Mouse (Mus musculus) MEL (cell line): Measurements from ENCODE around the gene Fstl3. TPM values are rescaled to one million over a fixed set of nuclear protein-coding genes. Genes with fewer than 3 reads are reported as not detected.

Source experiments
- DNase-seq: peaks from one replicate; pipeline ENCODE4 v3.0.0; 2011; ENCODE audit warnings: low read depth, low spot score
- H3K27ac ChIP-seq: 2 replicates; pipeline ENCODE4 v1.5.1; 2012; ENCODE audit warnings: low read depth, mild to moderate bottlenecking, control low read depth, low read length, moderate library complexity; ENCODE audit not compliant: control insufficient read depth
- H3K27me3 ChIP-seq, 2 experiments: fragments of 150-350 bp in 1 of 2; sonication (generic) in 1 of 2; 2 replicates each; pipeline ENCODE4 v1.6.1; 2012; ENCODE audit warnings: low read length in 2 of 2, mild to moderate bottlenecking in 2 of 2, improper control_type of control experiment in 1 of 2, moderate library complexity in 1 of 2; ENCODE audit not compliant: insufficient read depth in 2 of 2, control insufficient read depth in 1 of 2
- H3K36me3 ChIP-seq, 2 experiments: 2 replicates each; pipeline ENCODE4 v1.6.1; 2012 to 2014; ENCODE audit warnings: low read length in 2 of 2, improper control_type of control experiment in 1 of 2, inconsistent platforms in 1 of 2, mild to moderate bottlenecking in 1 of 2; ENCODE audit not compliant: insufficient read depth in 2 of 2, control insufficient read depth in 1 of 2
- H3K4me1 ChIP-seq, 2 experiments: fragments of 150-350 bp in 1 of 2; sonication (generic) in 1 of 2; 2 replicates each; pipeline ENCODE4 v1.6.1; 2012; ENCODE audit warnings: low read length in 2 of 2, improper control_type of control experiment in 1 of 2, mild to moderate bottlenecking in 1 of 2; ENCODE audit not compliant: insufficient read depth in 2 of 2, control insufficient read depth in 1 of 2
- H3K4me3 ChIP-seq, 2 experiments: fragments of 150-350 bp in 1 of 2; sonication (generic) in 1 of 2; 2 replicates each; pipeline ENCODE4 v1.5.1; 2012; ENCODE audit warnings: low read depth in 2 of 2, low read length in 2 of 2, mild to moderate bottlenecking in 2 of 2, moderate library complexity in 2 of 2, control low read depth in 1 of 2, improper control_type of control experiment in 1 of 2; ENCODE audit not compliant: control insufficient read depth in 1 of 2, insufficient read depth in 1 of 2
- H3K79me2 ChIP-seq: 2 replicates; pipeline ENCODE4 v1.6.1; 2012; ENCODE audit warnings: mild to moderate bottlenecking, low read length, moderate library complexity; ENCODE audit not compliant: control insufficient read depth, poor library complexity, insufficient read depth
- H3K9ac ChIP-seq: 2 replicates; pipeline ENCODE4 v1.6.1; 2012; ENCODE audit warnings: low read depth, mild to moderate bottlenecking, control low read depth, low read length, moderate library complexity; ENCODE audit not compliant: control insufficient read depth, poor library complexity, severe bottlenecking
- H3K9me3 ChIP-seq: fragments of 150-350 bp; sonication (generic); replicated peaks from 2 replicates; pipeline ENCODE4 v1.6.1; 2012; ENCODE audit warnings: mild to moderate bottlenecking, low read length, improper control_type of control experiment, moderate library complexity; ENCODE audit not compliant: insufficient read depth
- CHD2 ChIP-seq: IDR thresholded peaks from 2 replicates; pipeline ENCODE4 v1.6.1; 2011; ENCODE audit warnings: low read length, improper control_type of control experiment
- CTCF ChIP-seq, 3 experiments: IDR thresholded peaks in 2 of 3; conservative IDR thresholded peaks in 1 of 3; 2 replicates each; pipeline ENCODE4 v1.5.1; 2011 to 2012; ENCODE audit warnings: low read length in 3 of 3, low read depth in 2 of 3, mild to moderate bottlenecking in 2 of 3, improper control_type of control experiment in 1 of 3, inconsistent platforms in 1 of 3, mixed read lengths in 1 of 3, moderate library complexity in 1 of 3; ENCODE audit not compliant: control insufficient read depth in 1 of 3, insufficient read depth in 1 of 3, poor library complexity in 1 of 3, severe bottlenecking in 1 of 3
- E2F4 ChIP-seq: IDR thresholded peaks from 2 replicates; pipeline ENCODE4 v1.6.1; 2011; ENCODE audit warnings: low read depth, low read length, improper control_type of control experiment, borderline replicate concordance
- ELF1 ChIP-seq: IDR thresholded peaks from 2 replicates; pipeline ENCODE4 v1.6.1; 2014; ENCODE audit warnings: low read depth, mild to moderate bottlenecking, inconsistent platforms, low read length, improper control_type of control experiment, moderate library complexity
- ETS1 ChIP-seq: IDR thresholded peaks from 2 replicates; pipeline ENCODE4 v1.6.1; 2012; ENCODE audit warnings: low read depth, mild to moderate bottlenecking, inconsistent platforms, low read length, improper control_type of control experiment, moderate library complexity
- JUND ChIP-seq: IDR thresholded peaks from 2 replicates; pipeline ENCODE4 v1.6.1; 2011; ENCODE audit warnings: low read depth, mild to moderate bottlenecking, improper control_type of control experiment, low read length
- KAT2A ChIP-seq: conservative IDR thresholded peaks from 2 replicates; pipeline ENCODE4 v1.6.1; 2012; ENCODE audit warnings: low read depth, low read length, improper control_type of control experiment, inconsistent platforms
- MAFK ChIP-seq: IDR thresholded peaks from 2 replicates; pipeline ENCODE4 v1.6.1; 2011; ENCODE audit warnings: low read depth, mild to moderate bottlenecking, low read length, improper control_type of control experiment, borderline replicate concordance
- MAZ ChIP-seq: IDR thresholded peaks from 2 replicates; pipeline ENCODE4 v1.6.1; 2012; ENCODE audit warnings: low read depth, mild to moderate bottlenecking, inconsistent platforms, low read length, improper control_type of control experiment
- MEF2A ChIP-seq: IDR thresholded peaks from 2 replicates; pipeline ENCODE4 v1.6.1; 2014; ENCODE audit warnings: low read depth, mild to moderate bottlenecking, inconsistent platforms, low read length, improper control_type of control experiment; ENCODE audit not compliant: poor library complexity, insufficient replicate concordance, severe bottlenecking; ENCODE audit errors: extremely low read depth
- MYB ChIP-seq: IDR thresholded peaks from 2 replicates; pipeline ENCODE4 v1.6.1; 2011; ENCODE audit warnings: mild to moderate bottlenecking, low read depth, low read length, improper control_type of control experiment
- MYC ChIP-seq: IDR thresholded peaks from 2 replicates; pipeline ENCODE4 v1.6.1; 2011; ENCODE audit warnings: low read depth, mild to moderate bottlenecking, low read length, improper control_type of control experiment, moderate library complexity
- NELFE ChIP-seq: IDR thresholded peaks from 2 replicates; pipeline ENCODE4 v1.6.1; 2011; ENCODE audit warnings: low read depth, low read length, improper control_type of control experiment
- NRF1 ChIP-seq: IDR thresholded peaks from 2 replicates; pipeline ENCODE4 v1.6.1; 2014; ENCODE audit warnings: low read depth, mild to moderate bottlenecking, inconsistent platforms, low read length, improper control_type of control experiment, moderate library complexity; ENCODE audit not compliant: poor library complexity, insufficient read depth, severe bottlenecking
- POLR2A ChIP-seq, 2 experiments: IDR thresholded peaks; 2 replicates each; pipeline ENCODE4 v1.6.1; 2011 to 2012; ENCODE audit warnings: low read length in 2 of 2, mild to moderate bottlenecking in 2 of 2, control low read depth in 1 of 2, improper control_type of control experiment in 1 of 2, low read depth in 1 of 2, moderate library complexity in 1 of 2; ENCODE audit not compliant: control insufficient read depth in 1 of 2, insufficient read depth in 1 of 2, poor library complexity in 1 of 2
- RCOR1 ChIP-seq: IDR thresholded peaks from 2 replicates; pipeline ENCODE4 v1.6.1; 2012; ENCODE audit warnings: low read depth, mild to moderate bottlenecking, inconsistent platforms, low read length, improper control_type of control experiment
- SMC3 ChIP-seq: IDR thresholded peaks from 2 replicates; pipeline ENCODE4 v1.6.1; 2011; ENCODE audit warnings: low read depth, low read length, improper control_type of control experiment
- TCF12 ChIP-seq: IDR thresholded peaks from 2 replicates; pipeline ENCODE4 v1.6.1; 2014; ENCODE audit warnings: low read depth, mild to moderate bottlenecking, inconsistent platforms, low read length, improper control_type of control experiment, moderate library complexity
- UBTF ChIP-seq: IDR thresholded peaks from 2 replicates; pipeline ENCODE4 v1.6.1; 2012; ENCODE audit warnings: low read depth, mild to moderate bottlenecking, inconsistent platforms, low read length, improper control_type of control experiment, moderate library complexity, borderline replicate concordance; ENCODE audit not compliant: insufficient read depth
- USF1 ChIP-seq: IDR thresholded peaks from 2 replicates; pipeline ENCODE4 v1.6.1; 2014; ENCODE audit warnings: low read depth, mild to moderate bottlenecking, inconsistent platforms, low read length, improper control_type of control experiment, moderate library complexity
- ZC3H11A ChIP-seq: IDR thresholded peaks from 2 replicates; pipeline ENCODE4 v1.6.1; 2012; ENCODE audit warnings: low read depth, mild to moderate bottlenecking, inconsistent platforms, low read length, improper control_type of control experiment
- ZMIZ1 ChIP-seq: IDR thresholded peaks from 2 replicates; pipeline ENCODE4 v1.6.1; 2012; ENCODE audit warnings: low read depth, mild to moderate bottlenecking, inconsistent platforms, low read length, improper control_type of control experiment, moderate library complexity
- polyA plus RNA-seq, 2 experiments: library from polyadenylated mRNA; stranded (reverse) in 1 of 2; unstranded in 1 of 2; fragments of >175 nt in 1 of 2; fragments of >200 nt in 1 of 2; gene quantifications; 2 replicates each; pipeline versions ENCODE4 v1.2.1 to v1.2.4; 2012; ENCODE audit warnings: low replicate concordance in 2 of 2, low read depth in 1 of 2; ENCODE audit not compliant: insufficient read length in 2 of 2, insufficient read depth in 1 of 2, missing spikeins in 1 of 2
- total RNA-seq: library from RNA; depleted of rRNA; stranded (reverse); fragments of 300-350 nt; gene quantifications from 2 replicates; pipeline ENCODE4 v1.2.3, GENCODE M21; 2012

The Fstl3 gene
- total and polyA plus RNA-seq, 3 experiments: 4.3 to 7.1 TPM; not detected in 1

DNA sequence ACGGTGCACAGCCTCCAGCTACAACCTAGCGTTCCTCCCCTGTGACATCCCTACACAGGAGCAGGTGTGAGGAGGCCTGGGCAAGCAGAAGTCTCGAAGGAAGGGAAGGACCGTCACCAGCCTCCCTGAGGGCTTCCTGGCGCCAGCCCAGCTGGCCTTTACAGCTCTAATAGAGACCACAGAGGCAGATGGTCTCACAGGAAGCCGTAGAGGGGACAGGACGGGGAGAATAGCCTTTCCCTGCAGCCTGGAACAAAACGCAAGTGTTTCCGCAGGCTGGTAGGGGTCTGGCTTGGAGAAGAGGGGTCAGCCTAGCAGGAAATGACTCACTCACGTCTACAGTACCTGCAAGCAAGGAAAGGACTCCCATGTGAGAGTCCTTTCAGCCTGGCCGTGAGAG is 30.8 kb downstream of the Fstl3 start:
- no peak overlapping the region for H3K9ac ChIP-seq
- no peak overlapping the region for H3K4me3 ChIP-seq
- no peaks in the 10 kb centered on the region for H3K9me3 ChIP-seq
- H3K79me2 ChIP-seq: no peaks in the 10 kb centered on the region
- H3K36me3 ChIP-seq: peaks cover 0 to 5% of the 10 kb centered on the region in 2 experiments; a peak in 2 of 4 replicates
- H3K4me1 ChIP-seq: peaks cover 3% of the 10 kb centered on the region in 2 experiments; a peak in 2 of 4 replicates
- DNase-seq: no peak
- TF ChIP-seq USF1 (no peak), SMC3 (no peak), TCF12 (no peak), MEF2A (no peak), ZMIZ1 (no peak)
- TF ChIP-seq, all 39 proteins: peak for 0
- Histone ChIP-seq H3K27me3 (no peaks in the 10 kb centered on the region), H3K27ac (no peak overlapping the region)

DNA sequence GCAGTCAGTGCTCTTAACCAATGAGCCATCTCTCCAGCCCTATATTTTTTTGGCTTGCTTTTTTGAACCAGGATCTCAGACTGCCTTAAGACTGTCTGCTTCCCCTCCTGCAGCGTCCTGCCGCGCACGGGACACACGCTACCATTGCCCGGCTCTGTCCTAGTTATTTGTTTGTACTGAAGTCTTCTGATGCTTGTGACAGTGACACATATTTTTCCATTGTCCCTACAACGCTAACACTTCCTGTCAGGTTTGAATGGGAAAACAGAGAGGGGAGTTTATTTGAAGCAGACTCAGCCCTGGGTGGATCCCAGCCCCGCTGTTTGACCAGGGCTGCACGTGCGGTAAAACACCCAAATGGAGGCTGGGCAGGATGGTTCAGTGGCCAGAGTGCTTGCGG is 31.7 kb downstream of the Fstl3 start:
- TF ChIP-seq NELFE (no peak), ZC3H11A (no peak), CTCF (IDR thresholded peaks at IDR 0.05 in 2 of 3, conservative IDR thresholded peaks at IDR 0.05 in 1 of 3; ENCODE audit: control insufficient read depth in 1 of 3, insufficient read depth in 1 of 3, low read depth in 2 of 3, low read length in 3 of 3, poor library complexity in 1 of 3, severe bottlenecking in 1 of 3) (no peak), KAT2A (no peak), JUND (no peak), CHD2 (no peak), MAFK (no peak), MAZ (no peak), ETS1 (no peak), ZMIZ1 (no peak), MEF2A (no peak), MYC (no peak), TCF12 (no peak), E2F4 (no peak), MYB (no peak), NRF1 (no peak), UBTF (no peak), RCOR1 (no peak), POLR2A (IDR thresholded peaks at IDR 0.05; ENCODE audit: control insufficient read depth in 1 of 2, insufficient read depth in 1 of 2, low read depth in 1 of 2, low read length in 2 of 2, poor library complexity in 1 of 2) (no peak), ELF1 (no peak)
- H3K9ac ChIP-seq: no peak overlapping the region
- no peak overlapping the region for H3K4me3 ChIP-seq
- H3K36me3 ChIP-seq: no peaks in the 10 kb centered on the region
- H3K79me2 ChIP-seq: no peaks in the 10 kb centered on the region
- no peak for DNase-seq
- H3K27ac ChIP-seq: no peak overlapping the region
- no peaks in the 10 kb centered on the region for H3K9me3 ChIP-seq
- no peaks in the 10 kb centered on the region for H3K27me3 ChIP-seq
- H3K4me1 ChIP-seq: no peaks in the 10 kb centered on the region
